Mouse (Mus musculus): ENCODE measurements around the gene Ralbp1.
A peak's percentile ranks its signal among the peaks of the same experiment; 100 is the strongest.

DNA sequence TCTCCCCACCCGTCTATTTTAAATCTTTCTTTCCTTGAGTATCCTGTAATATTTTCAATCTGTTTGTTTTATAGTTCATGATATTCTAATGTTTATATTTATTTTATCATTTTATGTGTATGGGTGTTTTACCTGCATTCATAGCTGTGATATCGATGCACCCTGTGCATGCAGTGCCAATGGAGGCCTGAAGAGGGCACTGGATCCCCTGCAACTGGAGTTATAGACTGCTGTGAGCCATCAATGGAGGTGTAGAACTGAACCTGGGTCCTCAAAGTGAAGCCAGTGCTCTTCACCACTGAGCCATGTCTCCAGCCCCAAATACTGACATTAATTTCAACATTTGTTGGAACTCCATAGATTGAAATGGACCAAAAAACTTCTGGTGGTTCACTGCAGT lies 48.1 kb upstream of the Ralbp1 start:
- TF ChIP-seq CTCF (conservative IDR thresholded peaks at IDR 0.05; ENCODE audit: low read length) (peak; percentile 97), POU5F1 (IDR thresholded peaks at IDR 0.05; ENCODE audit: borderline replicate concordance, low read length) (no peak)
